Mouse (Mus musculus) lung, adult 2 months (tissue): ENCODE results near the gene Sorbs1.

Experiments
- CTCF ChIP-seq: fragments of 200-500 bp; IDR thresholded peaks from 2 replicates; pipeline ENCODE4 v1.5.1; 2011; ENCODE audit warnings: mild to moderate bottlenecking, low read length, control low read depth; ENCODE audit not compliant: insufficient read depth
- POLR2A ChIP-seq: fragments of 200-500 bp; IDR thresholded peaks from 2 replicates; pipeline ENCODE4 v1.6.1; 2011; ENCODE audit warnings: low read depth, mild to moderate bottlenecking, control low read depth, low read length, borderline replicate concordance; ENCODE audit errors: extremely low read depth

DNA sequence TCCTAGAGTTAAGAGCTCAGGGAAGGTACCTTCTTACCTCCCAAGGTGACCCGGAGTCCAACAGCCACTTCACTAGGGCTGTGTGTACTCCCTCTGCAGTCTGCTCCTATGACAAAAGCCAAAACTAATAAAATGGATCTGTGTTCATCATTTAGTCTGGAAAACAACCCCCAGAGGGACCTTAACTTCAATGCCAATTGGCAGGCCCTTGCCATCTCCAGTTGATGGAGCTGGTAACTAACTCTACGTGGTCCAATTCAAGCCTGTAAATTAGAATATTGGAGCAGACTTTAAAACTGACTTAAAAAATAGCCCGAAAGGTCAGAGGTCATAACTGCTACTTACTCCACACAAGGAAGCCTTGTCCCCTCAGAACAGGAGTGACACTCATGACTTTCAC lies 45.3 kb downstream of the Sorbs1 start:
- no peak for TF ChIP-seq CTCF
- no peak for TF ChIP-seq POLR2A
